Mouse (Mus musculus): Measurements from ENCODE around the gene Itga1.

DNA sequence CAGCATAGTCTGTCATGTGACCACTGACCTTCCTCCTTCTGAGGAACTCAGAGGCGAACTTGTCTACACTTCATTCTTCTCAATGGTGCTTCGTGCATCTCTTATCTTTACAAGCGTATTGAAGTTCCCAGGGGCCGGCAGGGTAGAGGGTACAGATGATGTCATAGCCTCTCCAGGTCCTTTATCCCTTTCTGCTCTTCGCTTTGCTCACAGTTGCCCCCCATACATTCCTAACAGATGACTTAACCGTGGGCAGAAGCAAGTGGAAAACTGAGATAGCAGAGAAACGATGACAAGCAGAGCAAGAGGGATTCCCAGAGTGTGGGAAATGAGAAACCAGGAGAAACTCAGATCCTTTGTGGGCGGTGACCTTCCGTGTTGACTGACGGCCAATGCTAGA lies 80.4 kb downstream of the Itga1 start:
- TF ChIP-seq CTCF (IDR thresholded peaks at IDR 0.05) (no peak), EP300 (IDR thresholded peaks at IDR 0.05) (no peak)
